Mouse (Mus musculus): ENCODE data around the gene Gm11983. TPM values are rescaled to one million over a fixed set of nuclear protein-coding genes. Genes with fewer than 3 reads are reported as not detected.
"Not testable (repeated sequence)": the region's sequence is repeated elsewhere in the genome, so short reads cannot be mapped to it uniquely, and the experiment has no call there.

Gene Gm11983
- not detected in 2 replicates for polyA plus RNA-seq (2014; fragmentation: Nextera tagmentation; extraction: Ambion mirVana)

DNA sequence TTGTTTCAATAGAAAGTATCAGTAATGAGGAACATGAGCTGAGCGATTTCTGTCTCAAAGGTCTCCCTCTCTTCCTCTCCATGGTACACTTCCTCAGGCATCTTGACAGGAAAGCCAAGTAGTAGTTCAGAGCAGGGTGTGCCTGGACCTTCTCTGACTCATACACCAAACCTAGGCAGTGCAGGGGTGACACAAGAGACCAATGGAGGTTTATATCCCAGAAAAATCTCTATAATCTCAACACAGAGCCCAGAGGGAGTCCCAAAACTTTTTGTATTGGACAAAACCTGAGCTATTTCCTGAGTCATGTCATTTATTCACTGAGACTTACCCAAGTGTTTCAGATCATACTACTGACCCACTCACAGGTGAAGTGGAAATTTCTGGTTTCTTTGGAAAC is at the start of gene Gm11983:
TSS of gene Gm11983 (minus strand) at position 101 of the 400 bp plus-strand sequence.
- Histone ChIP-seq H3K27ac (no peak within 1 kb of the TSS), H3K4me1 (replicated peaks; ENCODE audit: control insufficient read depth, insufficient read depth, low read length) (no peaks in the 10 kb centered on the region), H3K4me3 (replicated peaks; ENCODE audit: low read length) (no peak within 1 kb of the TSS), H3K36me3 (replicated peaks; ENCODE audit: control insufficient read depth, insufficient read depth) (no peaks in the 10 kb centered on the region), H3K4me2 (replicated peaks) (no peak within 1 kb of the TSS), H3K27me3 (ENCODE audit: control insufficient read depth, insufficient read depth, low read length) (no peaks in the 10 kb centered on the region), H3K9ac (no peak within 1 kb of the TSS), H3K9me3 (ENCODE audit: control insufficient read depth, low read length) (no peaks in the 10 kb centered on the region)
- WGBS = 92% methylated on average over 1 of the region's 1 CpGs
- no peak for DNase-seq (ENCODE audit: low spot score)
- ATAC-seq (ENCODE audit: low FRiP score) = no peak

DNA sequence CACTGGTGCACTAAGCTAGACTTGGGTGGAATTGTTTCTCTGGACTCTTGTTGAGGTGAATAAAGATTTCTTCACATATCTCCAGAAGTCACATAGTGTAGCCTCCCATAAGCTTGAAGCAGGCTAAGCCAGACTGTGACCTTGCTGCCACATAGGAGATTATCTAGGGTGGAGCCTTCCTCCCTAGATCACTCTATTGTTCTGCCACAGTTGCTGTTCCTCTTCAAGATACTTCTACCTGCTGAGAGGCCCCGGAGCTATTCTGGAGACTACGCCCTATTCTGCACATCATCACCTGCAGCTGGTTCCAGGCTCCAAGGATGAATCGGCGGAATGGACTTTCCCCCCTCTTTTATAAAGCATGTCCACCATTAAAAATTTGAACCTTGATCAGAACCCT is 45.6 kb upstream of the Gm11983 start:
- not testable (repeated sequence) for H3K9ac ChIP-seq; H3K9me3 ChIP-seq (ENCODE audit: control insufficient read depth, low read length); DNase-seq (ENCODE audit: low spot score); ATAC-seq (ENCODE audit: low FRiP score); H3K4me2 ChIP-seq (replicated peaks); H3K27me3 ChIP-seq (ENCODE audit: control insufficient read depth, insufficient read depth, low read length); H3K36me3 ChIP-seq (replicated peaks; ENCODE audit: control insufficient read depth, insufficient read depth); H3K4me3 ChIP-seq (replicated peaks; ENCODE audit: low read length); H3K4me1 ChIP-seq (replicated peaks; ENCODE audit: control insufficient read depth, insufficient read depth, low read length); H3K27ac ChIP-seq
- 97% methylated on average over 4 of the region's 4 CpGs for WGBS

DNA sequence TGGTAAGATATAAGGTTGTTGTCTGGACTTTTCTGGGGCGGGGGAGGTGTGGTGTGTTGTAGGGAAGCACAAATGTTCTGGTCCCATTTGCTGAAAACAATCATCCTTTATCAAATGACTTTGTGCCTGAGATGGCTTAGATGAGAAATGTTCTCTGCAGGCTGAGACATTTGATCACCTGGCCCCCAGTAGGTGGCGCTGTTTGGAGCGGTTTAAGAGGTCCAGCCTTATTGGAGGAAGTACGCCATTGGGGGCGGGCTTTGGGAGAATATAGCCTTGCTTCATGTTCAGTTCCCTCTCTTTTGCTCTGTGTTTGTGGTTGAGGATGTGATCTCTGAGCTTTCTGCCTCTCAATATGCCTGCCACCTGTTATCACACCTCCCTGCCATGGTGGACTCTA is 44.2 kb upstream of the Gm11983 start:
- DNase-seq (ENCODE audit: low spot score) (no peak), ATAC-seq (ENCODE audit: low FRiP score) (no peak)
- 58% methylated on average over 5 of the region's 5 CpGs for WGBS
- no peaks in the 10 kb centered on the region for H3K9me3 ChIP-seq (ENCODE audit: control insufficient read depth, low read length)
- H3K4me2 ChIP-seq (replicated peaks) = no peak overlapping the region
- H3K4me3 ChIP-seq (replicated peaks; ENCODE audit: low read length) = no peak overlapping the region
- H3K4me1 ChIP-seq (replicated peaks; ENCODE audit: control insufficient read depth, insufficient read depth, low read length) = no peaks in the 10 kb centered on the region
- no peaks in the 10 kb centered on the region for H3K36me3 ChIP-seq (replicated peaks; ENCODE audit: control insufficient read depth, insufficient read depth)
- no peaks in the 10 kb centered on the region for H3K27me3 ChIP-seq (ENCODE audit: control insufficient read depth, insufficient read depth, low read length)
- no peak overlapping the region for H3K27ac ChIP-seq
- H3K9ac ChIP-seq = no peak overlapping the region

DNA sequence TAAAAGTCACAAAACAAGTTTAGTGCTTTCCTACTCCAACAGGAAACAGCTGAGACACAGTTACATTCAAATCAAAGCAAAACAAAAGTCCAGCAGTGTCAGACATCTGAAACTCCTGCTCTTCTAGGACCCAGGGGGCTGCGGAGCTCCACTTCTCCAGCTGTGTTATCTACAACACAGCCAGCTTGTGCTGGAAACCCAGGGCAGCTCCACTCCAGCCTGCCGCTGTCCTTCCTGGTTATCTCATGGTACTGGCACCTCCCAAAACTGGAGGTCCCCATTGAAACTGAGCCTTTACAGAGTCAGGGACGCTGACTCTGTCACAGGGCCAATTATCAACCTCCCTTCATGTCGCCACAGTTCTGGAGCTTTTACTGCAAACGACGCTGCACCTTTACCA is 40.3 kb upstream of the Gm11983 start:
- DNase-seq (ENCODE audit: low spot score) = no peak
- Histone ChIP-seq H3K4me2 (replicated peaks) (no peak overlapping the region), H3K36me3 (replicated peaks; ENCODE audit: control insufficient read depth, insufficient read depth) (no peaks in the 10 kb centered on the region), H3K9ac (no peak overlapping the region), H3K27me3 (ENCODE audit: control insufficient read depth, insufficient read depth, low read length) (no peaks in the 10 kb centered on the region), H3K4me1 (replicated peaks; ENCODE audit: control insufficient read depth, insufficient read depth, low read length) (no peaks in the 10 kb centered on the region), H3K9me3 (ENCODE audit: control insufficient read depth, low read length) (no peaks in the 10 kb centered on the region), H3K4me3 (replicated peaks; ENCODE audit: low read length) (no peak overlapping the region), H3K27ac (no peak overlapping the region)
- 74% methylated on average over 6 of the region's 6 CpGs for WGBS
- no peak for ATAC-seq (ENCODE audit: low FRiP score)

DNA sequence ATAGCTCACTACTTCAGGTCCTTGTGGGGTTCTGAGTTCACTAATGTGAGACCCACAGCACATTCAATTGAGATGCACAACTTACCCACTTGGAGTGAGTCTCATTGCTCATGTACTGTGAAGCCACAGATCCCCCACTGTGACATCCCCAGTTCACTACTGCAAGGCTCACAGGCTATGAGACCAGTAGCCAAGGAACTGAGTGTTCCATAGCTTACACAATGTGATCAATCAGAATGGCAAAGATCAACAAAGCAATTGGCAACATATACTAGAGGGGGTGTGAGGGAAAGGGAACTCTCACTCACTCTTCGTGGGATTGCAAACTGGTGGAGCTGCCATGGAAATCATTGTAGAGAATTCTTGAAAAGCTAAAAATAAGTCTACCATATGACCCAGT is 33.5 kb upstream of the Gm11983 start:
- ATAC-seq (ENCODE audit: low FRiP score) (no peak), DNase-seq (ENCODE audit: low spot score) (no peak)
- WGBS = 81% methylated on average over 1 of the region's 1 CpGs
- H3K9me3 ChIP-seq (ENCODE audit: control insufficient read depth, low read length) = no peaks in the 10 kb centered on the region
- H3K36me3 ChIP-seq (replicated peaks; ENCODE audit: control insufficient read depth, insufficient read depth) = no peaks in the 10 kb centered on the region
- H3K4me2 ChIP-seq (replicated peaks) = no peak overlapping the region
- no peak overlapping the region for H3K9ac ChIP-seq
- no peaks in the 10 kb centered on the region for H3K4me1 ChIP-seq (replicated peaks; ENCODE audit: control insufficient read depth, insufficient read depth, low read length)
- H3K4me3 ChIP-seq (replicated peaks; ENCODE audit: low read length) = no peak overlapping the region
- no peaks in the 10 kb centered on the region for H3K27me3 ChIP-seq (ENCODE audit: control insufficient read depth, insufficient read depth, low read length)
- no peak overlapping the region for H3K27ac ChIP-seq

DNA sequence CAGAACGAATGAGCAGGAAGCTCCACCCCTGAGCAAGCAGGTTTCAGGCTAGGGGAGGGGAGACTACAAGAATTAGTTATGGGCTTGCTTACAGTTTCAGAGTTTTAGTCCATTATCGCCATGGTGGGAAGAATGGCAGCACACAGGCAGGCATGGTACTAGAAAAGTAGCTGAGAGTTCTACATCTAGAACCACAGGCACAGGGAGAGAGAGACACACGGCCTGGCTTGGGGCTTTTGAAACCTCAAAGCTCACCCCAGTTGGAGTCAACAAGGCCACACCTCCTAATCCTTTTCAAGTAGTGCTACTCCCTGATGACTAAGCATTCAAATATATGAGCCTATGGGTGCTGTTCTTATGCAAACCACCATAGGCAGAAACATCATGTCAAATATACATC is 28.1 kb upstream of the Gm11983 start:
- WGBS = 88% methylated on average over 3 of the region's 3 CpGs
- H3K9me3 ChIP-seq (ENCODE audit: control insufficient read depth, low read length) = no peaks in the 10 kb centered on the region
- DNase-seq (ENCODE audit: low spot score) (no peak), ATAC-seq (ENCODE audit: low FRiP score) (no peak)
- H3K9ac ChIP-seq = no peak overlapping the region
- no peaks in the 10 kb centered on the region for H3K36me3 ChIP-seq (replicated peaks; ENCODE audit: control insufficient read depth, insufficient read depth)
- H3K27ac ChIP-seq = no peak overlapping the region
- no peak overlapping the region for H3K4me2 ChIP-seq (replicated peaks)
- H3K4me3 ChIP-seq (replicated peaks; ENCODE audit: low read length) = no peak overlapping the region
- H3K4me1 ChIP-seq (replicated peaks; ENCODE audit: control insufficient read depth, insufficient read depth, low read length) = no peaks in the 10 kb centered on the region
- no peaks in the 10 kb centered on the region for H3K27me3 ChIP-seq (ENCODE audit: control insufficient read depth, insufficient read depth, low read length)

DNA sequence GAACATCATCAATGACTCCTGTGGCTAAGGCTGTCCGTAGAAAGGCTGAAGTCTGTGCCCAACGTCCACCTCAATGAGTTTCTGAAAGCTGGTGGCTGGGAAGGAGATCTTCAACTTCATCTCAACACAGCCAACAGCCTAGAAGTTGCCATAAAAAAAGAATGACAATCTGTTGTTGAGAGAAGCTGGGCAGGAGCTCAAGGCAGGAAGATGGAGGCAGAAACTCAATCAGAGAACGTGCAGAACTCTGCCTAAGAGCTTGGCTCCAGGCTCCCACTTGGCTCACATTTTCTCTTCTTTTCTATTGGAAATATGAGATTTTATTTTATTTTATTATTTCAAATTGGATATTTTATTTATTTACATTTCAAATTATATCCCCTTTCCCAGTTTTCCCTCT is 24.7 kb upstream of the Gm11983 start:
- Histone ChIP-seq H3K9me3 (ENCODE audit: control insufficient read depth, low read length) (no peaks in the 10 kb centered on the region), H3K4me1 (replicated peaks; ENCODE audit: control insufficient read depth, insufficient read depth, low read length) (no peaks in the 10 kb centered on the region), H3K36me3 (replicated peaks; ENCODE audit: control insufficient read depth, insufficient read depth) (no peaks in the 10 kb centered on the region), H3K27me3 (ENCODE audit: control insufficient read depth, insufficient read depth, low read length) (no peaks in the 10 kb centered on the region), H3K9ac (no peak overlapping the region), H3K4me2 (replicated peaks) (no peak overlapping the region), H3K4me3 (replicated peaks; ENCODE audit: low read length) (no peak overlapping the region), H3K27ac (no peak overlapping the region)
- WGBS = 88% methylated on average over 3 of the region's 3 CpGs
- no peak for ATAC-seq (ENCODE audit: low FRiP score)
- DNase-seq (ENCODE audit: low spot score) = no peak

DNA sequence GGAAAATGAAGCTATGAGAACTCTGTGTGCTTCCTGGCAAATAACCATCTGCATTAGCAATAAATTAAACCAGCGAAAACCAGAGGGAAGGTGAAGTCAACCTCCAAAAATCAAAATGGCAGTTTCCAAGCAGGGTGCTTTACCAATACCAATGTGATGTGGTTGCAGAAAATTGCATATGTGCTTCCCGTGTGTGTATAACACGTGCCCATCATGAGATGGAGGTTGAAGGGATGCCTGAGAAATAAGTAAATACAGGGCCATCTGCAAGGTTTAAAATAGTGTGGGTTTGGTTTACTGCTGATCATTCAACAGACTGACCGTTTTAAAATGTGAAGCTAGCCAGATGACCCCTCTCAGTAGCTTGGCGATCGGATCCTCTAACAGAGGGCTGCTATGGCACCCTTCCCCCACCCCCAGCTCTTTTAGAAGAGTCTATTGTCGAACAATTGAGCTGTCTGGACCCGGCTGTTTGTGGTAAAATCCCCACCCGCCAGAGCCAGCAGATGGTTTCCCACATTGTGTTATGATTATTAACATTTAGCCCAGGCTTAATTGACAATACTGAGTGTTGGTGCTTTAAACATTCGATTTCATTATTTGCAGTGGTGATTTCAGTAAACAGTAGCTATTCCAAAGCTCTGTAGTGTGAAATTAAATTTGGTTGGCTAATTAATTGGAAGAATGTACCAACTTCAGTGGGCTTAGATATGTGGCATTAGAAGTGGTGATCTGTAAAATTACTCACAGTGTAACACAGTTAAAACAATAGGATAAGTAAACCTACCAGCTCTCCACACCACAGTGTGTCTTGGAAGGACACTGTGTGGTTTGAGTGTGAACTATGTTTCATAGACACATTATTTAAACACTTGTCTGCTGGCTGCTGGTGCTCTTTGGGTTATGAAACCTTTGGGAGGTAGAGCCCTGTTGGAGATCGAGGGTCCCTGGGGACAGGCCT is 22.7 kb upstream of the Gm11983 start:
- Histone ChIP-seq H3K4me1 (replicated peaks; ENCODE audit: control insufficient read depth, insufficient read depth, low read length) (no peaks in the 10 kb centered on the region), H3K9me3 (ENCODE audit: control insufficient read depth, low read length) (no peaks in the 10 kb centered on the region), H3K27ac (peak overlapping the region; percentile 66), H3K27me3 (ENCODE audit: control insufficient read depth, insufficient read depth, low read length) (no peaks in the 10 kb centered on the region), H3K9ac (no peak overlapping the region), H3K36me3 (replicated peaks; ENCODE audit: control insufficient read depth, insufficient read depth) (no peaks in the 10 kb centered on the region), H3K4me3 (replicated peaks; ENCODE audit: low read length) (no peak overlapping the region), H3K4me2 (replicated peaks) (no peak overlapping the region)
- peak; percentile 44 for DNase-seq (ENCODE audit: low spot score)
- WGBS = 25% methylated on average over 11 of the region's 11 CpGs
- ATAC-seq (ENCODE audit: low FRiP score) = peak; percentile 84

DNA sequence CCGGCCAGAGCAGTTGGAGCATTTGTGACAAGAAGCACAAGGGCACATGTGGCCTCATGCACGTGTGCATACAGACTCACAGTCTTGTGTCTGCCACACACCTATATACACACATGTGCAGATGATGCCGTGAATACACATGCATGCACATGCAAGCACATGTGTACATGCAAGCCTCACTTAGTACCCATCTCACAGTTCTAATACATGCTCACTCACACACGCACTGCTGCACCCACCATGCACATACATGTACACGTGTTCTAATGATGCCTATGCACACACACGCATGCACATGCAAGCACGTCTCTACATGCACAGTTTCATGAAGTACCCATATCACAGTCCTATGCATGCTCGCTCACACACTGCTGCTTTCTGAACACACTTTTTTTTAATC is 21.6 kb upstream of the Gm11983 start:
- Histone ChIP-seq H3K4me2 (replicated peaks) (no peak overlapping the region), H3K27ac (0 out of 2 replicates have a peak overlapping the region, but pooled peaks have one; percentile 66), H3K9ac (no peak overlapping the region), H3K9me3 (ENCODE audit: control insufficient read depth, low read length) (no peaks in the 10 kb centered on the region), H3K4me1 (replicated peaks; ENCODE audit: control insufficient read depth, insufficient read depth, low read length) (no peaks in the 10 kb centered on the region), H3K27me3 (ENCODE audit: control insufficient read depth, insufficient read depth, low read length) (no peaks in the 10 kb centered on the region), H3K4me3 (replicated peaks; ENCODE audit: low read length) (no peak overlapping the region), H3K36me3 (replicated peaks; ENCODE audit: control insufficient read depth, insufficient read depth) (no peaks in the 10 kb centered on the region)
- no peak for ATAC-seq (ENCODE audit: low FRiP score)
- no peak for DNase-seq (ENCODE audit: low spot score)
- 91% methylated on average over 8 of the region's 8 CpGs for WGBS
